Mouse (Mus musculus) lung, postnatal 0 days (tissue): Measurements from ENCODE around the gene Rrnad1. TPM values are rescaled to one million over a fixed set of nuclear protein-coding genes. Genes with fewer than 3 reads are reported as not detected.

Source experiments
- ATAC-seq: fragments of 200-750 bp; cut with Nextera tagmentation; 2 replicates; pipeline ENCODE4 v1.8.0; 2017; ENCODE audit warnings: moderate library complexity
- DNase-seq: peaks from one replicate; pipeline ENCODE4 v3.0.0-alpha.2; 2016; ENCODE audit warnings: low spot score
- H3K27ac ChIP-seq: fragments of 300-500 bp; sonication (generic); 2 replicates; pipeline ENCODE4 v1.5.1; 2014; ENCODE audit warnings: antibody characterized with exemption, mild to moderate bottlenecking, low read length, mixed read lengths
- H3K27me3 ChIP-seq: fragments of 300-500 bp; sonication (generic); replicated peaks from 2 replicates; pipeline ENCODE4 v1.6.1; 2014; ENCODE audit warnings: low read length, mixed read lengths; ENCODE audit not compliant: insufficient read depth
- H3K36me3 ChIP-seq: fragments of 300-500 bp; sonication (generic); 2 replicates; pipeline ENCODE4 v1.6.1; 2014; ENCODE audit warnings: low read length, mixed read lengths; ENCODE audit not compliant: insufficient read depth
- H3K4me1 ChIP-seq: fragments of 300-500 bp; sonication (generic); 2 replicates; pipeline ENCODE4 v1.6.1; 2014; ENCODE audit warnings: antibody characterized with exemption, low read depth, low read length, mixed read lengths; ENCODE audit not compliant: insufficient read depth
- H3K4me2 ChIP-seq: fragments of 300-500 bp; sonication (generic); replicated peaks from 2 replicates; pipeline ENCODE4 v1.6.1; 2014; ENCODE audit warnings: low read depth, mild to moderate bottlenecking, low read length, moderate library complexity, mixed read lengths
- H3K4me3 ChIP-seq: fragments of 300-500 bp; sonication (generic); 2 replicates; pipeline ENCODE4 v1.5.1; 2014; ENCODE audit warnings: low read depth, low read length
- H3K9ac ChIP-seq: fragments of 300-500 bp; sonication (generic); replicated peaks from 2 replicates; pipeline ENCODE4 v1.6.1; 2014; ENCODE audit warnings: low read depth, mild to moderate bottlenecking
- H3K9me3 ChIP-seq: fragments of 300-500 bp; sonication (generic); 2 replicates; pipeline ENCODE4 v1.6.1; 2016; ENCODE audit warnings: low read length, mixed read lengths
- CTCF ChIP-seq: IDR thresholded peaks from 2 replicates; pipeline ENCODE4 v1.5.1; 2016; ENCODE audit warnings: antibody characterized with exemption, mild to moderate bottlenecking
- EP300 ChIP-seq: IDR thresholded peaks from 2 replicates; pipeline ENCODE4 v1.6.1; 2016; ENCODE audit warnings: antibody characterized with exemption, mild to moderate bottlenecking, control low read depth
- WGBS: fragments of 180-500 bp; shearing (Covaris S2); extraction: QIAGEN DNeasy Blood & Tissue Kit; methylation state at CpG from one replicate; pipeline ENCODE4 v1.1.7; 2014; 5-methylcytosine and 5-hydroxymethylcytosine counted together
- polyA plus RNA-seq: library from polyadenylated mRNA; unstranded; fragments of >200 nt; fragmentation: Nextera tagmentation; extraction: Ambion mirVana; gene quantifications from 2 replicates; pipeline ENCODE4 v1.2.1, GENCODE M21; 2015

Rrnad1 gene
- polyA plus RNA-seq, 1 experiment from 2014 or later = 11.2 TPM

DNA sequence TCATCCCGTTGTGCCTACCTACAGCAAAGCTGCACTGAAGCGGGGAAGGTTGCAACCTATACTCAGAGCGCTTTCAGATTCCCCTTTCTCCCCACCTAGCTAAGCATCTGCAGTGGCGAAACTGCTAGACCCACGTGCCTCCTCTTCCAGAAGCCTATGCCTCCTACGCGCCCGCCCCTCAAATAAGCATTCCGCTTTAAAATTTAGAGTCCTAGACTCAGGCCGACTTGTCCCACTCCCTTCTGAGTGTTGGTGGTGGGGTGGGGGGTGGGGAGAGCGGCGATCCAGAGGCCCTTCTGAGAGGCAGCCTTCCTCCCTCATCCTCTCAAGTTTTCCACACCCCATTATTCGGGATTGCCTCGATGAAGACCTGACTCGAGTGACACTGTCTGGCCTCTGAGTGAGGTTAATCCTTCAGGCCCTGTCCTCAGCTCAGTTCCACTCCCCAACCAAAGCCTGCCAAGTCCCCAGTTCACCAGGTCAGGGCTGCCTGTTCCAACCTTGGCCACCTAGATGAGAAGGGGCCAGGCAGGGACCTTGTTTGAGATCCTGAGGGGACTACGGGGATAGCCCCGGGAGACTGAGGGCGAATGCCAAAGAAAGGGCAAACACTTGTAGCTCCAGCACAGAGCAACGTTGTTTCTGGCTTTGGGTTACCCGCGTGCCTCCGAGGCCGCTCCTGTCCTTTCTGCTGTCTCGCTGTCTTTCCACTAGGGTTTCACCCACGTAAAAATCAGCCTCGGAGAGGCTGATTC, 16.7 kb upstream of the Rrnad1 start:
- 7% methylated on average over 26 of the region's 26 CpGs for WGBS
- H3K9me3 ChIP-seq = no peaks in the 10 kb centered on the region
- no peak for TF ChIP-seq CTCF
- TF ChIP-seq EP300 = no peak
- H3K36me3 ChIP-seq = no peaks in the 10 kb centered on the region
- peak overlapping the region; percentile 44 for H3K4me2 ChIP-seq
- H3K27ac ChIP-seq = no peak overlapping the region
- H3K4me1 ChIP-seq = peaks cover 18% of the 10 kb centered on the region
- ATAC-seq = no peak
- H3K27me3 ChIP-seq = peaks cover 14% of the 10 kb centered on the region; the same call in 1 of the 2 replicates
- H3K9ac ChIP-seq = no peak overlapping the region
- 0 out of 2 replicates have a peak overlapping the region, but pooled peaks have one; percentile 5 for H3K4me3 ChIP-seq
- DNase-seq = no peak

DNA sequence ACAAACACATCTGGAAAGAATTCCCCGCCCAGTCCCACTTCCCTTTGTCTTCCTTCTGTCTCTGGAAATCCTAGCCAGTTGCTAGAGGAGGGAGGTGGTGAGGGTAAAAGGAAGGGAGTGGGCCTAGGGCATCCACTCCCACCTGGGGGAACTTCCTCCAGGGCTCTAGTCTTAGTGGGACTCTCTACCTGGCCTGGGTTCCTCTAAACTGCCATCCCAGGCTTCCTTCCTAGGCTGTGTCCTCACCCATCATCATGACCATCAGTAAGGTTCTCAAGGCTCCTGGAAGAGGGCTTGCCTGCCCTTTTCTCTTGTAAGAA, 16.0 kb upstream of the Rrnad1 start:
- Histone ChIP-seq H3K27me3 (peaks cover 14% of the 10 kb centered on the region; the same call in 1 of the 2 replicates), H3K9ac (no peak overlapping the region), H3K4me1 (peaks cover 18% of the 10 kb centered on the region), H3K27ac (no peak overlapping the region), H3K36me3 (no peaks in the 10 kb centered on the region), H3K4me2 (no peak overlapping the region), H3K9me3 (no peaks in the 10 kb centered on the region), H3K4me3 (no peak overlapping the region)
- 38% methylated on average over 1 of the region's 1 CpGs for WGBS
- DNase-seq = no peak
- no peak for ATAC-seq
- TF ChIP-seq CTCF (no peak), EP300 (no peak)

GRCm38 (mm10) chr3:87945781-87946540, 15.4 kb upstream of the Rrnad1 start:
- Histone ChIP-seq H3K9ac (no peak overlapping the region), H3K4me1 (peaks cover 18% of the 10 kb centered on the region), H3K27ac (no peak overlapping the region), H3K4me2 (no peak overlapping the region), H3K27me3 (peaks cover 14% of the 10 kb centered on the region; the same call in 1 of the 2 replicates), H3K36me3 (no peaks in the 10 kb centered on the region), H3K4me3 (no peak overlapping the region), H3K9me3 (no peaks in the 10 kb centered on the region)
- no peak for ATAC-seq
- no peak for DNase-seq
- TF ChIP-seq CTCF = no peak
- no peak for TF ChIP-seq EP300
- 40% methylated on average over 12 of the region's 12 CpGs for WGBS

DNA sequence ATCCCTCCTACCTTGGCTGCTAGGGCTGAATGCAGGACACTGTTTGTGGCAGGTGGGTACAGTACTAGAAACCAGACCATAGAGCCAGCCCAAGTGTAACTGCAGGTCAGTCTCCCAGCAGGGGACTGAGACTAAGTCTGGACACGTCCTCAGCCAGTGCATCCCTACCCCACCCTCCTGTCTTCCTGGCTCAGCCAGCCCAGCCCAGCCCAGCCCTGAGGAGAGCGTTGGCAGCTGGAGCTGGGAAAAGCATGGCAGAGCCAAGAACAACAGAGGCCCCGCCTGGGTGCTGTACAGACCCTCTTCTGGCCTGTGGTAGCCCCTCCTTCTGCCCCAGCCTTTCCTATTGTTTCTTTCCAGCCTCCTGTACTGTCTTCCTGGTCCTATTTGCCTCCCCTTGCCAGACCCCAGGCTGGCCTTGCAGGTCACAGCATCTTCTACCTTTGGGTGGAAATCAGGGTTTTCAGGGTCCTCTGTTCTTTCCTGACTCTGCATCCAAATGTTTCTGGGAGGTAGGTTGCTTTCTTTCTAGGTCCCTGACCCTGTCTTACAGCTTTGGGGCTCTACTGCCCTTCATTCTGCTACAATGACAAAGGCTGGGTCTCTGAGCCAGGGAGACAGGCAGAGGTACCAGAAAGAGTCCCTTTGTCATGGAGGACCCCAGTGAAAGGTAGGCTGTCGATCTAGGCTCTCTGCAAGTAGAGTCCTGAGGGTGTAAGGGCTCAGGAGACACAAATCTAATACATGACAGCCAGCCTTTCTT, 14.5 kb upstream of the Rrnad1 start:
- peak; percentile 42; the same call in 1 of the 2 replicates for ATAC-seq
- 21% methylated on average over 4 of the region's 4 CpGs for WGBS
- no peak for TF ChIP-seq EP300
- TF ChIP-seq CTCF = no peak
- peaks cover 18% of the 10 kb centered on the region for H3K4me1 ChIP-seq
- no peaks in the 10 kb centered on the region; the same call in 1 of the 2 replicates for H3K36me3 ChIP-seq
- H3K4me2 ChIP-seq = no peak overlapping the region
- H3K9me3 ChIP-seq = no peaks in the 10 kb centered on the region
- no peak overlapping the region for H3K4me3 ChIP-seq
- DNase-seq = no peak
- H3K27ac ChIP-seq = no peak overlapping the region
- H3K9ac ChIP-seq = no peak overlapping the region
- H3K27me3 ChIP-seq = peaks cover 14% of the 10 kb centered on the region; the same call in 1 of the 2 replicates

GRCm38 (mm10) chr3:87943586-87943985, 13.1 kb upstream of the Rrnad1 start:
- no peak overlapping the region for H3K9ac ChIP-seq
- H3K9me3 ChIP-seq = no peaks in the 10 kb centered on the region
- H3K4me3 ChIP-seq = no peak overlapping the region
- peaks cover 7% of the 10 kb centered on the region; the same call in 1 of the 2 replicates for H3K27me3 ChIP-seq
- peaks cover 11% of the 10 kb centered on the region for H3K36me3 ChIP-seq
- 62% methylated on average over 7 of the region's 7 CpGs for WGBS
- TF ChIP-seq EP300 = no peak
- no peak for TF ChIP-seq CTCF
- no peak overlapping the region for H3K4me2 ChIP-seq
- H3K27ac ChIP-seq = no peak overlapping the region
- H3K4me1 ChIP-seq = peaks cover 16% of the 10 kb centered on the region
- ATAC-seq (no peak), DNase-seq (no peak)

GRCm38 (mm10) chr3:87942471-87942870, 12.0 kb upstream of the Rrnad1 start:
- Histone ChIP-seq H3K4me2 (no peak overlapping the region), H3K27me3 (no peaks in the 10 kb centered on the region), H3K36me3 (peaks cover 14% of the 10 kb centered on the region), H3K27ac (no peak overlapping the region), H3K9me3 (no peaks in the 10 kb centered on the region), H3K4me1 (peaks cover 4% of the 10 kb centered on the region), H3K9ac (no peak overlapping the region), H3K4me3 (no peak overlapping the region)
- WGBS = 96% methylated on average over 2 of the region's 2 CpGs
- ATAC-seq (no peak), DNase-seq (no peak)
- no peak for TF ChIP-seq CTCF
- no peak for TF ChIP-seq EP300
